Mouse (Mus musculus) neural tube, embryonic 10.5 days (tissue): ENCODE measurements around the gene Ccr1.

Experiments
- DNase-seq: peaks from one replicate; pipeline ENCODE4 v3.0.0-alpha.2; 2017; ENCODE audit warnings: low spot score; ENCODE audit errors: extremely low spot score

Ccr1 gene

DNA sequence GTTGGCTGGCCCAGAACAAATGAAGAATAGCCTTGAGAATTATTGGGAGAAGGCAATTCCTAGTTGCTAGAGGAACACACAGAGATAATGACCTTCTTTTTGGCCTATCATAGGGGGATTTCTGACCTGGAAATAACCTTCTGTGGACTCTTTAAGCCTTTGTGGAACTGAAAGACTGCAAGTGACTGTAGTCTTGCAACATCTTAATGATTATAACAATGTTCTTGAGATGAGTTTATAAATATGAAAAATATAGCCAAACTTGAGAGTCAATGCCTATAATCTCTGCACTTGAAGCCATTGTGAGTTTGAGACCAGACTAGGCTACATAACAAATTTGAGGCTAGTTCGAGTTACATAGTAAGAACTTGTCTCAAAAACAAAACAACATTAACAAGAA is 11.6 kb downstream of the Ccr1 start:
- no peak for DNase-seq

DNA sequence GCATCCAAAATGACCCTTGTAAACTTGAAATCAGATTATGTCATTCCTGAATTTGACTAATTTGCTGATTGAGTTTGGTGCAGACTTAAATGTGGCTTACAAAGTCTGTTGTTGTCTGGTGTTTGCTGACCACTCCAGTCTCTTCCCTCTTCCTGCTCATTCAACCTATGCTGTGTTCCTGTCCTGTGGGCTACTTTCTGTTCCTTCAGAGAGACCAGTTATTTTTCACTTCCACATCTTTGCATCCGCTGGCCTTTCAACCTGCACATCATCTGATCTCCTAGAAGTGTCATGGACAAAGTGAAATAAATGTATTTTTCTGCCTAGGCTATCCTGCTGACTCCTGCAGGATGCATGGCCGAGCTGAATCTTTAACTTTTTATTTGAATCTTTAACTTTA is 14.9 kb downstream of the Ccr1 start:
- no peak for DNase-seq

GRCm38 (mm10) chr9:123951176-123951575 is 17.3 kb downstream of the Ccr1 start:
- no peak for DNase-seq

GRCm38 (mm10) chr9:123949432-123949831 is 19.1 kb downstream of the Ccr1 start:
- DNase-seq, result no peak

GRCm38 (mm10) chr9:123947815-123948214 is 20.7 kb downstream of the Ccr1 start:
- DNase-seq, result no peak

DNA sequence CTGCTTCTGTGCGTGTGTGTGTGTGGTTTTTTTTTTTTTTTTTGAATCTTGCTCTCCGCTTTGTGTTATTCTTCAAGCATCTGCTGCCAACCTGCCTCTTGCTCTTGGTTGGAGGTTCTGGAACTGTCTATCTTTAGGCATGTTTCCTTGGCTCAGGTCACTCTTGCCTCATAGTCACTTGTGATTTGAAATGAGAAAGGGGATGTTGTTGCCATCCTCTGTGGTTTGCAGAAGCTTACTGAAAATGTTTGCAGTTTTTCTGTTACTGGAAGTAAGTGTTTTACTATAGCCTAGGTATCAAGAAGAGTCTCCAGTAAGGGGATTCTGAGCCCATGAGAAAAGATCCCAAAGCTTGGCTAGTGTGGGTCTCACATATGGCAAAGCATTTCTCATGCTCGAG is 26.5 kb downstream of the Ccr1 start:
- no peak for DNase-seq

- no peak for DNase-seq
Observed at GRCm38 (mm10) chr9:123941316-123941715, 27.2 kb downstream of the Ccr1 start.

- no peak for DNase-seq
Observed at GRCm38 (mm10) chr9:123940628-123941027, 27.9 kb downstream of the Ccr1 start.

DNA sequence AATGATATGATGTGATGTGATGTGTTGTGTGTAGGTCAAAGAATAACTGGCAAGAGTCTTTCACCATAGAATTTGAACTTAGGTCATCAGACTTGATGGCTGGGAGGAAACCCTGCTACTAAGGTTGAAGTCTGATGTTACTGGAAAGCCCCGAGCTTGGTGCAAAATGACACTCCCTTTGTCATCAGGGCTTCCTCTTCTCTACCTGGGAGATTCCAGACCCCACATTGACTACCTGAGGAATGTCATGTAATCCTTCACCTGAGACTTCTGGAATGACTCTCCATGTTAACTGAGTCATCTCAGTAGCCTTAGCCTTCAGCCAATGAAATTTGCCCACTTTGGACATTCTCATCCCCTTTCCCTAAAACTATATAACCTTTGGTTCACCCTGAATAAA is 28.3 kb downstream of the Ccr1 start:
- DNase-seq, result no peak

GRCm38 (mm10) chr9:123937989-123938388 is 30.5 kb downstream of the Ccr1 start:
- no peak for DNase-seq

GRCm38 (mm10) chr9:123936604-123937280 is 31.8 kb downstream of the Ccr1 start:
- DNase-seq, result no peak

DNA sequence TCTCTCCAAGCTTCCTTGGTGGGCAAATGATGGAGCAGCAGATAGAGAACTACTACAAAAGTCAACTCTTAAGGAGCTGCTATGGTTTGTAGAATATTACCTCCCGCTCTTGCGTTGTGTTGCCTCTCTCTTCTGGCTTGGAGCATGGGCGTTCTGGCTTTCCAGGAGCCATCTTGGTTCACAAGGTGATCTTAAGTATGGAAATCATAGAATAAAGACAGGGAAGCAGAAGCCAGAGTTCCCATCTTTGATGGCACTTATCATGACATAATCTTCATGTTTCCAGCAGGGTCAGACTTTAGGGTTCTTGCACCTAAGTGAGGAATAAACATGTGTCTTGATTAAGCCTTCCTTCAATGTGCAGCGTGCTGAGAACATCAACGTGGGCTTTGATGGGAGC is 32.7 kb downstream of the Ccr1 start:
- DNase-seq, result no peak

DNA sequence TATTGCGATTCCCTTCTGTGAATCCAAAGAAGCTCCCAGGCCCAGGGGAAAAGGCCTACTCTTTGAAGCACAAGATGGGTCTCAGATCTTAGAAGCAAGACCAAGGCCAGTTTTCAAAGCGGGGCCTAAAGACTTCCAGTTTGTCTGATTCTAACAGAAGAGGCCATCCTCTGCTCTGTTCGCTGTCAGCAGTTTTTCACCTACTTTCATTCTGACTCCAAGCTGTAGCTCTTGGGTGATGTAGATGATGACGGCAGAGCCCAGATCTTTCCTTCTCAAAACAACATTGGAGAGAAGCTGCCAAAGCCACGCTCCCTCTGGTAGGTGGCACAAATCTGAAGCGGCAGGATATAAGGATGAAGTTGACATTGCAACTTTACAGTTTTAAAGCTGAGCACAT is 33.1 kb downstream of the Ccr1 start:
- no peak for DNase-seq

- DNase-seq, result no peak
Observed at GRCm38 (mm10) chr9:123933716-123934445, 34.6 kb downstream of the Ccr1 start.

DNA sequence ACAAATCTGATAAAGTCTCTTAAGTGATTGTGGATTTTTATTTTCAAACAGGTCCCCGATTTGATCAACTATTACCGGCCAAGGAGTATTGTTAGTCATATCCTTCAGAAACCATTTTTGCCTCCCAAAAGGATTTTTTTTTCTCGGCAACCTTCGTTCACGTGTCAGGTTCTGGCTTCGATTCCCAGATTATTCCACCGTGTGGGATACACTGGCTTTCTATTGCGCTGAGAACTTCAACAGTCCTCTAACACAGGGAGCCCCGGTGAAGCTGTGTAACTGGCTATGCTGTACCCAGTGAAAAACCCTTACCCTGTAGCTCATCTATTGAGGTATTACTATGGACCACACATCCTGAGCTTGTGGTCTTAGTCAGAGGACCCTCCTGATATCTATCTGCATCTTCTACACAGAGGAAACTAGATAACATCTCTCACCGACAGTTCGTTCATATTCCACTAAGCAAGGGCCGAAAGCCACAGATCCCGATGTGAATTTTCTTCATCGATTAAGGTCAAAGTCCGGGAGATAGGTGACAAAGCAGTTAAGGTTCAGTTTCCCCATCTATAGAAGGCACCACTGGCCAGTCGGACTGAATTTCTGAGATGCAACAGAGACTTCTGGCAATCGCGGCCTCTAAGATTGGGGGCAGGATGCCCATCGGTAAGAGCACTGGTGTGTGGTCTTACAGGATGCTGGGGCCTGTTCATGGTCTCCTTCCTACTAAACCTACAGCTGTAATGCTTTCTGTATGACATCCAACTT is 35.4 kb downstream of the Ccr1 start:
- DNase-seq, result no peak

DNA sequence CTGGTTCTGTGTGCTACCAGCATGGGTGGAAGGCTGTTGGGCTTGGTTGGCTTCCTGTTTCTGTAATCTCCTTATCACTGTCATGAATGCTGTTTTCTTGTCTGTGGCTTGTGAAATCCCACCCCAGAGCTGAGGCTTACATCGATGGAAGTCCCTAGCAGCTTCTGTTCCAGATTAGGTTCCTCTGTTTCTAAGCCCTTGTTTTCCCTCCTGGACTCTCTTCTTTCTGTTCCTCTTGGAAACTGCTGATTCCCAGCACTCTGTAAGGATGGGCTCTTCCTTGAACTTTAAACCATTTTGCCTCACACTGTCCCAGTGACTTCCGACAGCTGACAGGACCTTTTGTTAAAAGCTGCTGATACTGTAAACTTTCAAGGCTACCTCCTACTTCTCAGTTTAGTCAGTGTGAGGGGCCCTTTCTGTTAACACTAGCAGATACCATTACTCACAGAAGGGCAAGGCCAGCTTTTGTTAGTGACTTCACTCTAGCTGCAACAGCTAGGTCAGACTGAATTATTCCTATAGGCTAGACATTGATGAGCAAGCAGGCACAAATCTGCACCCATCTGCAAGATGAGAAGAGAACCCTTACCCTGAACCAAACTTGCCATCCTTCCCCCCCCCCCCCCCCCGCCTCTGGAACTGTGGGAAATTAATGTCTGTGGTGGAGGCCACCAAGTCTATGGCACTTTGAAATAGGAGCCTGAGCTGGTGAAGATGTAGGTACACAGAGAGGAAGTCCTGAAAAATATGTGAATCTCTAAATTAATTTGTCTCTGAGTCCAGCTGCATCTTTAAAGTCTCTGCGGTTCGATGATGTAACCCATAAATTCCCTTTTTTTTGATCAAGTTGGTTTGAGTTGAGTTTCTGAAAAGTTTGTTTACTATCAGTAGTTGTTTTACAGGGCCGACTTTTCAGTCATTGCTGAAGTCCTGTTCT is 36.5 kb downstream of the Ccr1 start:
- no peak for DNase-seq

DNA sequence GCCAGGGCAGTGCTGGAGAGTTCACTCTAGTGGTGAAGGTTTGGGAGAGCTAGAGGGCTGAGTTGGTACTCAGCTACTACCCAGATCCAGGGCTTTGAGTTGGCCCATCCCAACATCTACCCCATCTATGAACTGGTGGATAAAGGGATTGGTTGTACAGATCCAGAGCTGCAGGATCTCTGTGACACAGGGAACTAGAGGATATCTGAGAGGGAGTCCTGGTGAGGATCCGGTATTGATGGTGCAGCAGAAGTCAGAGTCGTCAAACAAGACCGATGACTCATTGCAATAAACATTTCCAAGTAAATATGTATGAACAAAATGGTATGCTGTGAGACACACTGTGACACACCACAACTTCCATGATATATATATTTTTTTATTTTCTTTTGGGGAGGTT is 37.6 kb downstream of the Ccr1 start:
- DNase-seq, result no peak

DNA sequence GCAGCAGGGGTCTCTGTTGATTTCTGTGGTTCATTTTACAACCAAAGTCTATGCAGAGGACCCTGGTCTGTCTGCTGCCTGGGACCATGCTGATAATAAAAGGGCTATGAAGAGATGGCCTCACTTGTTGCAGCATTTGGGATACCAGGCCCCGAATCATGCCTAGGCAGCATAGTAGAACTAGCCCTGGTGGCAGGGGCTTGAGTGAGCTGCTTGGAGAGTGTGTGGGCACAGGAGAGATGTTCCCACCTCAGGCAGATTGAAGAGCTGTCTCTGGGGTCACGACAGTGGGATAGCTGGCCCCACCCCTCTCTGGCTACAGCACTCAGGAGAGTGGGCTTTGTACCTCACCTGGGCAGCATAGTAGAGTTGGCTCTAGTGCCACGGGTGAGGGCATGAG is 38.0 kb downstream of the Ccr1 start:
- DNase-seq, result no peak

DNA sequence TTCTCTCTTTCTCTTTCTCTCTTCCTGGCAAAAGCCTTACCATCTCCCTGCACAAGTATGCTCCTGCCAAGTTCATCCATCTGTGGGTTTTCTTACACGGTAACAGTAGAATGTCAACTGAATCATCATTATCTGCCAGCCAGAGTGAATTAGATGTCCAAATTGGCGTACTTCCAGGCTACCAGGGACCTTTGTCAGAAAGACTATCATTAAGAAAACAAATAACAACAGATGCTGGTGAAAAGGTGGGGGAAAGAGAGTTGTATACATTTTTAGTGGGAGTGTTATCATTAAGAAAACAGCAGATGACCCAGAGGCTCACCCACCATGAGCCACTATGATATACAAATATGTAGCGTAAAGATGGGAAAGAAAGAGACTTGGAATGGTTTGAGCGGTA is 38.6 kb downstream of the Ccr1 start:
- DNase-seq, result no peak

- no peak for DNase-seq
Observed at GRCm38 (mm10) chr9:123928759-123929246, 39.7 kb downstream of the Ccr1 start.

- no peak for DNase-seq
Observed at GRCm38 (mm10) chr9:123928118-123928758, 40.3 kb downstream of the Ccr1 start.
